Mouse (Mus musculus): ENCODE measurements around the gene Msi2.

Gene Msi2

DNA sequence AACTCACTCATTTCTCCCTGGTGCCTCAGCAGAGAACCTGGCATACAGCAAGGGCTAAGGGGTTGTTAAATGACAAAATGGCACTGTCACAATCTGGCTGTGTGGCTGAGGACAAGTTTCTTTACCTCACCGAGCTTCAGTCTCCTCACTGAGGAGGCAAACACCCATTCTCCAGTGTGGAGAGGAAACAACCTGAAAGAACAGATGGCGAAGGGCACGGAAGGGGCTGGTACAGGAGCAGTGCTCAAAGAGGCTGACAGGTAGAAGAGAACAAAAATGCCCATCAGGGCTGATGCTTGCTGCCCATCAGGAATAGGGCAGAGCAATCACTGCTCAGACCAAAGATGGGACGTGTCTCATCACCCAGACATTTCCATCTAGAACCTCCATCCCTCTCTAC lies 208.8 kb downstream of the Msi2 start:
- DNase-seq (ENCODE audit: low spot score): no peak

DNA sequence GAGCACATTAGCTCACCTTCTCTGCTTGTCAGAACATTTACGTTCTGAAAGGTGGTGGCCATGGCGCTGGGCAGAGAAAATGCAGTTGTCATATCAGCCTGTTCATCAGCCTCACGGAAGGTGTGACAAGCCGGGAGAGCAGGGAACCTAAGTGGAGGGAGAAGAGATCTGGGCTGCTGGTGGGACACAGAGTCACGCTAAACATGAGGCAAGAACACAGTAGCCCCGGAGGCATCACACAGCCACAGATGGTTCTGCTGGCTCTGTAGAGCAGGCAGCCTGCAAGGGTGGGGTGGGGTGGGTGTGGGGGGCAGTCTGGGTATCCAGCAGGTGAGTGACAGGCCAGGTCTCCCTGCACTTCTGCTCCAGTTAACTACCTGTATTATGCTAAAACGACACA lies 210.2 kb downstream of the Msi2 start:
- no peak for DNase-seq (ENCODE audit: low spot score)

DNA sequence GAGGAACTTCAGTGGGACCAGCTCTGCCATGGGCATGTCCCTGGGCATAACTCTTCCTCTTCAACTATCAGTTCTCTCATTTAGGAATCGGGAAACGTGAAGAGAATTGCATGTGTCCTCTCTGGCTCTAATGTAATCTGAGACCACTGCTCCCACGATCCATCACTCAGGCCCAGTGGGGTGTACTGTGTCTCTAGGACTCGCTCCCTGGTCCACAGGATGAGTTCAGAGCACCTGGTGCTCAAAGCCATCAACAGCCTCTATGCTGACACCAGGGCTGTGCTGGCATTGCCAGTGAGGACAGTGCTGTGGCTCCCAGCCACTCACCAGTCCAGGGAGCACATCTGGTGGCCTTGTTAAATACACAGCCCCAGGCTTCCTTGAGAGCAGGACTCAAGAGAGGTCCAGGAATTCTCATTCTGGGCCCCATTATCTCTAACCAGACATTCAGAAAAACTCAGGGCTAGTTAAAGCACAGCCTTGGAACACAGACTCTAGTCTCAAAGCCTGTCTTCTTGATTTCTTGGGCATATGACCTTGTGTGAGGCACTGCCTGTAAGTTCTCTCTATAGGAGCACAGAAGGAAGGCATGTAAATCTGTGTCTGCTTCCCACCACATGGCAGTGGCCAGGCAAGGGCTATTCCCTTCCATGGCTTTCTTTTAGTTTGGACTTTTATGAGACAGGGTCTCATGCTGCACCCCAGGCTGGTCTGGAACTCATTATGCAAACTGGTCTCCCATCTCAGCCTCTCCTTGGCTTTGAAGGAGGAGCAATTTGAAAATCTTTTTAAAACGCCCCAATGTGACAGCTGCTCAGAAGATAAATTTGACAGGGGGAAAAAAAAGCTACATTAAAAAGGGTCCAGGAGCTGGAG lies 211.5 kb downstream of the Msi2 start:
- no peak for DNase-seq (ENCODE audit: low spot score)

DNA sequence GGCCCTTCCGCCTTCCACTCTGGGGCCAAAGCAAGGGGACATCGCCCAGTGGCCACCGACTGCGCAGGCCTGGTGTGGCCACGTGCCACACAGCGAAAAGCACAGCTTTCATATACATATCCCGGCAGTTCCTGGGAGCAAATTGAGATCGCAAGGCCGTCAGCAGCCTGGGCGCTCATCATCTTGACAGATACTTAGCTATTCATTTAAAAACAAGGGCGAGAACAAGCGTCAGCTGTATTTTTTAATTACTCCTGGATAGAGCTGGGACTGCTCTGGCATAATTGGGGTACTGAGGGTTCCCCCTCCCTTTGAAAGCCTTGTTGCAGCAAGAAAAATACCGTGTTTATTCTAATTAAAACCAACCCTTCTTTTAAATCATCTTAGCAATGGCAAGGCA lies 212.2 kb downstream of the Msi2 start:
- no peak for DNase-seq (ENCODE audit: low spot score)

DNA sequence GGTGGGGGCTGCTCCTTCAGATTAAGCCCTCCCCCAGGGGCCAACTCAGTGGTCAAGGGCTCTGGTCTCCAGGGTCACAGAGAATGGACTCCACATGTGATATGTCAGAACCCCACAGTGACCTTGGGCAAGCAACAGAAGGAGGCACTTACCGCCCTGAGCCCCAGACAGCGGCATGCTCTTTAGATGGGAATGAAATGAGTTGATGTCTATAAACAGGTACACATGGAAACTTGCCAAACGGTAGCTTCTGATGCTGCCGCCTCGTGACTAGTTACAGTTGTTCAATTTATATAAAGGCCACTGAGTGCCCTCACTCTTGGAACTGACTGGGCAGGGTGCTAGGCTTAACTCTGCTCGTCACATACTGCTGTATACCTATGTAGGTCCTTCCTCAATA lies 215.7 kb downstream of the Msi2 start:
- DNase-seq (ENCODE audit: low spot score): no peak

DNA sequence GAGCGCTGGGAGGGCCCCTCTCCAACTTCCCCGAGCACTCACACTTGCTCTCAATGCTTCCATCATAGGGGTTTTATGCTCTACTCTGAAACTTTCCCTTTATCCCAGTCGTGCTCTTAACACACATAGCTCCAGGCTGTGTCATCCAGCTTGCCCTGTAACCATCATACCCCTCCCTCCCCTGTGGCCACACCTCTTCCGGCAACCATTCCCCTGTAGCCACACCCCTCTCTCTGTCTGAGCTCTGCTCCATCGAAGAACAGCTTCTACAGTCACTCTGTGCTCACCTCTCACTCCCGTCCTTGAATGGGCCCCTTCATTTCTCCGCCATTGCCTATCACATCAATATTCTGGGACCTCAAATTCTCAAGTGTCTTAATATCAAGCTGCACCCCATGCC lies 219.8 kb downstream of the Msi2 start:
- DNase-seq (ENCODE audit: low spot score): peak; percentile 33

DNA sequence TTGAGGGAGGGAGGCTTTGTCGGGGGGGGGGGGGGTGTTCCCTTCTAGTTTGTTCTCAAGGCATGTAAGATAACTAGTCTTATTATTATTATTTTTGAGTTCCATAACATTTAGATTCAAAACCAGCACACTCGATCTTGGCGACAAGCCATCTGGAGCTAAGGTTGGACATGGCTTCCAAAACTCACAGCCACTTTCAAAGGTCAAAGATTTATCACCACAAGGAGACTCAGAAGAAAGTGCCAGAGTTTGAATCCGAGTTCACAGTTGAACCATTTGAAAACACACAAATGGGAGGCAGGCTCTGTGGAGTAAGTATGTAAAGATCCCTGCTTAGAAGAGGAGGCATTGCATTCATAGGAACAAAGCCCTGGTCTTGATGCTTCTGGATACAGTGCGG lies 221.9 kb downstream of the Msi2 start:
- DNase-seq (ENCODE audit: low spot score): peak; percentile 59

DNA sequence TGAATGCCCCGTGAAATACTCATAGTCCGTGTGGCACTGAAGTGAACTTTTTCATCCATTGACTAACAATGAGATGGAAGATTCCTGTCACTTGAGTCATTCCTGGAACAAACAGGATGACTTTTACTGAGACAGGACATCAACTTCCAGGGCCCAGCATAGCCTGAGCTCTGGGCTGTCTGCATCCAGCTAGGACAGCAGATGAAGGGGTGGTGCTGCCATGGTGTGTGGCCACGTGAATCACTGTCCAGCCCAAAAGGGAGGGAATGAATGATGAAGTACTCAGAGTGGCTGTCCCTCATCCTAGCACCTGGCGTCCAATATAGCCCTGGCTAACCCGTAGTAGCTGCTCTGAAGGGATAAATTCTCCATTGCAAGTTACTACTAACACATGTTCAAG lies 222.6 kb downstream of the Msi2 start:
- DNase-seq (ENCODE audit: low spot score): no peak

DNA sequence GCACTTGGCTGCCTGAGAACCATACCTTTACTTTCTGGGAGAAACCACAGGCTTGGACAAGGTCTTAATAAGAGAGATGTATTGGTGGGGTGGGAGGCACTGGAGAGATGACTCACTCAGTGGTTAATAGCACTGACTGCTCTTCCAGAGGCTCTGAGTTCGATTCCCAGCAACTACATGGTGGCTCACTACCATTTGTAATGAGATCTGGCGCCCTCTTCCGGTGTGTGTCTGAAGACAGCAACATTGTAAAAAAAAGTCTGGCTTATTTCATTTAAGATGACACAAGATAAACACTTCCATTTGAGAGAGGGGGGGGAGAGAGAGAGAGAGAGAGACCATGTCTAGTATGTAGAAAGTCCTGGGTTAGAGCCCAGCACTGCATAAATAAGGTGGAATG lies 223.3 kb downstream of the Msi2 start:
- no peak for DNase-seq (ENCODE audit: low spot score)

DNA sequence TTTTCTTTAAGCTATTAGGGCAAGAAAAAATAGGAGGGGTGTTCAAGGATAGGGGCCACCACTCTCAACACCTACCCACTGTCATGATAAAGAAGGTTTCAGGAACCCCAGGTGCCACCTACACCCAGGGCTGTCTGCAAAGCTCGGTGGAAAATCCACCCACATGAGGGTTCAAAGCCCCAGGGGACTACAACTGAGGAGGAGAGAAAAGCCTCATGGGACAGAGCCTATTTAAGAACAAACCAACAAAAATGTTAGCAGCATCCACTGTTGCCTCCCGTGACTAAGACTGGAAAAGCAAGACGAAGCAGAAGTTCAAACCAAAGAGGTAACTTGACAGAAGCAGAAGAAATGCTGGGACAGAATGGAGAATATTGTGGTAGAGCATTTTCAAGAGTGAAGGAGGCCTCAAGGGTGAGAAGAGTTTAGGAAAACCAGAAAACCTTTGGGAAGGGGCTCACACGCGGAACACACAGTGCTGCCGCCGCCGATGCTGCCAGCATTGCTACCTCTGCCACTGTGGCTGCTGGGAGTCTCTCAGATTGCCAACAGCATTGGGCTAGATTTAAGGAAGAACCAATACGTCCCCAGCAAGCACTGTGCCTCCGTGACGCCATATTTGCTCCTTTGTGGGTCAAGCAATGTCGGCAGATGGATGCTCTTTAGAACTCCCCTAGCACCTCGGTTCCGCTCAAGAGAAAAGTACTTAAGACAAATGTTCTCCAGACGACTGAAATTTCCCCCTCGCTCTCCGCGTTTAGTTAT lies 224.3 kb downstream of the Msi2 start:
- no peak for DNase-seq (ENCODE audit: low spot score)

DNA sequence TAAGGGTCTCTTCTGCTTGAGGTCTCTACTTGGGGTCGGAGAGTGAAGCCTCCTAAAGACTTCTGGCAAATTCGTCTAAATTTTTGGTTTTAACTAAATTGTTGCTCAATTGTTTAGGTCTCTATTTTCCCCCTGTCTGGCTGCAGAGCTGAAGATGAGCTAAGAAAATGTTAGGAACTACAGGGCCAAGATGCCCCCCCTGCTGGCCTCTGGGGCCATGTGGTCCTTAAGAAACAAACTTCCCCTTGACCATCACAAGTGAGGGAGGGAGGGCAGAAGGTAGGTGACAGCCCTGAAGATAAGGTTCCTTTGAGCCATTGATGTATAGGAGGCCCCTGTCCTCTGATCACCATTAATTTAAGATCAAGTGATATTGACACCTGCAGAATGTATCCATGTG lies 225.7 kb downstream of the Msi2 start:
- no peak for DNase-seq (ENCODE audit: low spot score)

DNA sequence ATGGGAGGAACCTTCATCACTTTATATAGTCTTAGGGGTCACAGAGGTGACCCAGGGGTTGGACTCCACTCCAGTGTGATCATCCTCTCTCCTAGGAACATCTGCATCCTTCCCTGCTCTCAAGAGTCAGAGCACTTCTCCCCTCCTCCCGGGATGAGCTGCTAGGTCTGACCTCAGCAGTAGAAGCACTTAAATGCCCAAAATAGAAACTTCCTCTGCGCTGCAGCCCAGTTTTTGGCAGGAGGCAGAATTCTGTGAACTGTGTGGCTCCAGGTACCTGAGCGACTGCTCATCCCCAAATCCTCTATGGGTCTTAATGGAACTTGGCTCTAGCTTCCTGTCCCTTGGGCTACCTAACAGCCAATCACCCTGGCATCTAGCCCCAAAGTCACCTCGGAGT lies 228.3 kb downstream of the Msi2 start:
- DNase-seq (ENCODE audit: low spot score): no peak

DNA sequence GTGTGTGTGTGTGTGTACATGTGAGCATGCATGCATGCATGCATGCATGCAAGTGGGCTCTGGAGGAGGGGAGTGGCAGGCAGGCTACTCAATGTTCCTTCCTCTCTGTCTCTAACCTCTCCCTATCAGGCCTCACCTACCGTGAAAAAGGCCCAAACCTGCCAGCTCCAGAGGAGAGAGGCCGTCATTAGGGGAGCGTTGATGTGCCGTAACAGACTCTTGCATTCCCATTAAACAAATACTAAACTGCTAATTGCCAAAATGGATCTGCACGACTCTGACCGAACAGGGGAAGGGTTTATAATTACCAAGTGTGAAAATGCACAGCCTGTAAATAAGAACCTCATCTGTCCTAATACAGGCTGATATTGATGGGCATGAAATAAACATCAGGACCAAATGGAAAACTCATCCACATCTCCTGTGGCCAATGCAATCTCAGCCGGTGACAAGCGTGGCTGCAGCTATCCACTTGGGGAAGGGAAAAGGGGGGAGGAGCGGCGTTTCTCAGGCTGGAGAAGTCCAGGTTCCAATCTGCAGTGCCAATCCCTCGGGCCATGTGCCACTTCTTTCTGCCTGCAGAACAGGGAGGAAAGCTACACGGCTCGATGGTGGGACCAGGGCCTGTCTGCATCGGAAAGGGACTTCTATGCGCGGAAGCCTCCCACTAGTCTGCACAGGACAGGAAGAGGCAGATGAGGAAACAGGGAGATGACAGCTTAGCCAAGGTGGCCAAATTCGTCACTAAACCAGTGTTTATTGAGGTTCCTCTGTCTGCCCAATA lies 229.2 kb downstream of the Msi2 start:
- no peak for DNase-seq (ENCODE audit: low spot score)

DNA sequence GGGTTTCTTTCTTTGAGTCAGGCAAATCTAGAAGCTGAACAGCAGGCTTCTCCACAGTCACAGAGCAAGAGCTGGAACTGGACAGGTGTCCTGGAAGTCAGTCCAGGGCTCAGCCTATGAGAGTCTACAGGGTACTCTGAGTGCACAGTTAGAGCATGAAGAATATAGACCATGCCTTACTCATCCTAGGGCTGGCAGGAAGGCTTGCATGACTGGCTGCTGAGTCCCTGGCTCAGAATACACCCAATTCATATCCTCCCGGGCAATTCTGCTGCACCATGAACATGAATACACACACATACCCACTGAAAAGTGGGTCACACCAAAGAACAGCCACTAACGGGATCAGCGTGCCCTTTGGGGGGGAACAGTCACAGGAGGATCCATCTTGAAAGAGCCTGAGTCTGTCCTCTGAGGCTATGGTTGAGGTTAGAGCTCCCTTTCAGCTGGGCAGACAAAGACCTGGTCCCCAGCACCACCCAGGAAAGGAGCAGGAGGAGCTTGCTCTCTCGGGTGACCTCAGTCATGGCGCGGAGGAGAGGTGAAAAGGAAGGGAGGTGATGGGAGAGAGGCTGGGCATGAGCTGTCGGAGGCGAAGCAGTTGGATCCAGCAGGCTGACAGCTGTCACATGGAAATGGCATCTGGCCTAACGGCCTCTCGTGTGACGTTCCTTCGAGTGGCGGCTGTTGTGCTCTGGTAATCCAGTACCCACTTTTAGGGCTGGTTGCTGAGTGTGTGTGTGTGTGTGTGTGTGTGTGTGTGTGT lies 230.0 kb downstream of the Msi2 start:
- DNase-seq (ENCODE audit: low spot score): no peak

DNA sequence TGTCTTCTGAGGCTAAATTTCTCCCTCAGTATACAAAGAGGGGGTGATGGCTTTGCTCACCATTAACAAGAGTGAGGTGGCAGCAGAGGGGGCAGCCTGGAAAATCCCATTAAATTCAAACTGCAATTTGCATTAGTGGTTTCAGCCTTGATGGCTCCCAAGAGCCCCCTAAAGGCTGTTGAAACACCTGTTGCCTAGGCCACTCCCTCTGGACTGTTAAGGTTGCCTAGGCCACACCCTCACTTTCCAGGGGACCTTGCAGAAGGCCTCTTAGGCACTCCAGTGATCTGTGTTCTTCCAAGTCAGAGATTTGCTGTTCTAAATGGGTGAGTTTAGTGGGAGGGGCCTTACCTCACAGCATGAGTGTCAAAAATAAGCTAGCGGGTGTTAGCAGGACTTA lies 232.3 kb downstream of the Msi2 start:
- no peak for DNase-seq (ENCODE audit: low spot score)

DNA sequence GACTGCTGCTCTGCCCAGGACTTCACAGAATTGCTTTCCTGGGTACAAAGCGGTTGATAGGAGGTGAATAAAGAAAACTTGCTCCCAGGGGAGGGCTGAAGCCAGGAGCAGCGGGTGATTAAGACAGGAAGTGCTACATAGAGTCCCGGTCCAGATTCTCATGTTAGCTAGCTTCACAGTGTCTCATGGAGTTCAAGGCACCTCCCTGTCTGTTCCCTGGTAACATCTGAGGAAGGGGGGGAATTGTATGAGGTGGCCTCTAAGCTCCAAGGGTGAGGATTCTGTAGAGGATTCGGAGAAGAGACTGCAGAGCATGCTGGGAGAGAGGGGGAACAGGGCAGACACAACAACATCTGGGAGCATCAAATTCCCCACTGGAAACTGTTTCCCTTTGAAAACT lies 233.2 kb downstream of the Msi2 start:
- no peak for DNase-seq (ENCODE audit: low spot score)

DNA sequence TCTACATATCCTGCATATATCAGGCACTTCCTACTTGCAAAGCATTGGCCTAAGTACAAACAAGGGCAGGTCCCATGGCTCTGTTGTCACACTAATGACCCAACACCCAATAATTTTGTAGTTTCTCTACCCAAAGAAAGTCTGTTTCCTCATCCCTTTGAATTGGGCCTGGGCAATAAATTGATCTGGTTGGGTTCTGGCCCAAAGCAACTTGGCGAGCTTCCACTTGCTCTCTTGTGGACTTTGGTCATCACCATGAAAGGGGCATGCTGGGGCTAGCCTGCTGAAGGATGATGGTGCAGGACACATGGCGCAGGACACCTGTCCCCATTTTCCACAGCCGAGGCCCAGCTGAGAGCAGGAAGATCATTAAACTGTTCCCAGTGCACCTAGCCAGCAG lies 234.3 kb downstream of the Msi2 start:
- DNase-seq (ENCODE audit: low spot score): no peak

DNA sequence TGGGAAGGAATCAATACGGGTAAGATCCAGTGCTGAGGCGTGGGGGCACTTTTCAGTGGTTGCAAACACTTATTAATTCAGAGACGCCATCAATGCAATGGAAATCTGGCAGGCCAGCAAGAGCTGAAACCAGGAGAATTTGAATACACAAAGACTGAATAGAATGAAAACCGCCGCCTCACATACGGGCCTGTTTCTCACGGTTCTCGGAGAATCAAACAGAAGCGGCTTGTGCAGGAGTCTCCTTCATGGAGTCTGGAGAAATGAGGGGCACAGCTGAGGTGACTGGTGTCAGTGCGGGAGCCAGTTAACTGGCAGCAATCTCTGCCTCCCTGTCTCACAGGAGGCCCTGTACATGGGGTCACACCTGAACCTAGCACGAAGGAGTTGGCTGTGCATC lies 235.7 kb downstream of the Msi2 start:
- DNase-seq (ENCODE audit: low spot score): no peak

DNA sequence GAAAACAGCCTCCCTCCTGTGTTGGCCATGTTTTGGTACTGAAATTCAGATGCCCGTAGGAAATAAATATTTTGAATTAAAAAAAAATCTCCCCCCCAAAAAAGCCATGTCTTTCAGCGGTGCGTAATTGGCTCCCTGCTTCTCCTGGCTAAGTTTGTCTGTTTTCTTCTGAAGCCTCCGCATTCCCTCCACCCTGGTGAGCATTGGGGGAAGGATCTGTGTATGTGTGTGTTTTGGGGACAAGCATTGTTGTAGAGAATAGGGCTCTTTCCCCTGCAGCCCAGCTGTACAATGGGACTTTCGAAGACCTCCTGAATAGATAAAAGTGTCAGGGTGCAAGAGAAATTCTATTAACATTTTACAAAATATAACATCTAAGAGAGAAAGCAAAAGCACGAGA lies 236.1 kb downstream of the Msi2 start:
- DNase-seq (ENCODE audit: low spot score): no peak

DNA sequence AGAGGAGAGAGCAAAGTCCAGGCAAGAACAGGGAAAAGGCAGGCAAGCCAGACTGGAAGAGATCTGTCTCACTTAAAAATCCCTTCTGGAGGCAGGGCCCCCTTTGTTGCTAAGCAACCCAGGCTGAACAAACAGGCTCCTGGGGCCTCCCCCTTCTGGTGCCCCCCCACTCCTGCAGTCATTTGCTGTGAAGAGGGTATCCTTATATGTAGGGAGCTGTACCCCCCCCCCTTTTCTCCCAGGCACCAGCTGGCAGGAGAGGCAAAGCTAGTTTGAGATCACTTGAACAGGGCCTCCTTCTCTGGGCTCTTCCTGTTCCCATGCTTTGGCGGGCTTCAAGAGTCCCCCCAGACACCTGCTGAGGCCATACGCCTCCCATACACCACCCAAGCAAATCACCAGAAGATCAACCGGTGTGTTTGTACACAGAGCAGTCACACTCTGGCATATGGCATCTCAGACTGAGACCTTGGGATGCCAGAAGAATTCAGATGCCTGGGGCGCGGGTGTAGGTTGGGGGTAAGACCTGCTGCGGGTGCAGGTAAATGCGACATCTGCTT lies 236.6 kb downstream of the Msi2 start:
- DNase-seq (ENCODE audit: low spot score): no peak

DNA sequence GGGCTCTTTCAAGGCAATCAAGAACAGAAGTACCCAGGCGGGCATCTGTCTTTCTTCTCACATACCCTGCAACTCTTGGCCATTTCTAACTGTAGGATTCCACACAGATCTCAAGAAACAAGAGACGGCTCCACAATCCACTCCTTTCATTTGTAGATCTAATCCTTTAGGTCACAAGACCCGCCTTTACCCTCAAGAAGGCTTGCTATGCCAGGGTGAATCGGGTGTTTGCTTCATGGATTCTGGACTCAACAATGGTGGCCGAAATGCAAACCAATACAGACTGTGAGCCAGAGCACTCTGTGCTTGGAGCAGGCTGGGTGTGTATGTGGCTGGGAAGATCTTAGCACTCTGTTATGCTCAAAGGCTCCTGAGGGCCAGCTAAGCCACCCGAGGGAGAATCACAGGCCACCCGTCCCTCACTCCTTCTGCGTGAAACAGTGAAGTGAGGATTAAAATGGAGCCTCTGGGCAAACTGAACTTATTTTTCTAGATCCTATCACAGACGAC lies 237.2 kb downstream of the Msi2 start:
- no peak for DNase-seq (ENCODE audit: low spot score)
